Mouse (Mus musculus): ENCODE measurements around the gene Foxp1. TPM values are rescaled to one million over a fixed set of nuclear protein-coding genes. Genes with fewer than 3 reads are reported as not detected.

Gene Foxp1
- polyA plus RNA-seq, 1 experiment, result 68.1 TPM

- DNase-seq (ENCODE audit: low read depth), result no peak
- TF ChIP-seq CTCF (IDR thresholded peaks at IDR 0.05; ENCODE audit: borderline replicate concordance, extremely low read depth, insufficient read depth, insufficient read length) (no peak), POLR2A (IDR thresholded peaks at IDR 0.05; ENCODE audit: borderline replicate concordance, extremely low read depth, insufficient read depth, insufficient read length, poor library complexity, severe bottlenecking) (no peak)
These were observed 280.7 kb downstream of the Foxp1 start for GRCm38 (mm10) chr6:99241625-99242395.

- TF ChIP-seq POLR2A (IDR thresholded peaks at IDR 0.05; ENCODE audit: borderline replicate concordance, extremely low read depth, insufficient read depth, insufficient read length, poor library complexity, severe bottlenecking) (no peak), CTCF (IDR thresholded peaks at IDR 0.05; ENCODE audit: borderline replicate concordance, extremely low read depth, insufficient read depth, insufficient read length) (no peak)
- DNase-seq (ENCODE audit: low read depth), result no peak
These were observed 281.8 kb downstream of the Foxp1 start for GRCm38 (mm10) chr6:99240764-99241163.

GRCm38 (mm10) chr6:99235588-99235987, 286.9 kb downstream of the Foxp1 start:
- TF ChIP-seq POLR2A (IDR thresholded peaks at IDR 0.05; ENCODE audit: borderline replicate concordance, extremely low read depth, insufficient read depth, insufficient read length, poor library complexity, severe bottlenecking), result no peak
- TF ChIP-seq CTCF (IDR thresholded peaks at IDR 0.05; ENCODE audit: borderline replicate concordance, extremely low read depth, insufficient read depth, insufficient read length), result no peak
- DNase-seq (ENCODE audit: low read depth), result no peak

- TF ChIP-seq POLR2A (IDR thresholded peaks at IDR 0.05; ENCODE audit: borderline replicate concordance, extremely low read depth, insufficient read depth, insufficient read length, poor library complexity, severe bottlenecking) (no peak), CTCF (IDR thresholded peaks at IDR 0.05; ENCODE audit: borderline replicate concordance, extremely low read depth, insufficient read depth, insufficient read length) (no peak)
- DNase-seq (ENCODE audit: low read depth), result peak; percentile 67
These were observed 289.1 kb downstream of the Foxp1 start for GRCm38 (mm10) chr6:99233411-99233810.

GRCm38 (mm10) chr6:99228336-99228870, 294.1 kb downstream of the Foxp1 start:
- no peak for DNase-seq (ENCODE audit: low read depth)
- TF ChIP-seq POLR2A (IDR thresholded peaks at IDR 0.05; ENCODE audit: borderline replicate concordance, extremely low read depth, insufficient read depth, insufficient read length, poor library complexity, severe bottlenecking), result no peak
- no peak for TF ChIP-seq CTCF (IDR thresholded peaks at IDR 0.05; ENCODE audit: borderline replicate concordance, extremely low read depth, insufficient read depth, insufficient read length)

- no peak for TF ChIP-seq POLR2A (IDR thresholded peaks at IDR 0.05; ENCODE audit: borderline replicate concordance, extremely low read depth, insufficient read depth, insufficient read length, poor library complexity, severe bottlenecking)
- no peak for TF ChIP-seq CTCF (IDR thresholded peaks at IDR 0.05; ENCODE audit: borderline replicate concordance, extremely low read depth, insufficient read depth, insufficient read length)
- no peak for DNase-seq (ENCODE audit: low read depth)
These were observed 301.4 kb downstream of the Foxp1 start for GRCm38 (mm10) chr6:99221147-99221546.

GRCm38 (mm10) chr6:99220472-99220871, 302.0 kb downstream of the Foxp1 start:
- no peak for TF ChIP-seq CTCF (IDR thresholded peaks at IDR 0.05; ENCODE audit: borderline replicate concordance, extremely low read depth, insufficient read depth, insufficient read length)
- no peak for TF ChIP-seq POLR2A (IDR thresholded peaks at IDR 0.05; ENCODE audit: borderline replicate concordance, extremely low read depth, insufficient read depth, insufficient read length, poor library complexity, severe bottlenecking)
- DNase-seq (ENCODE audit: low read depth), result no peak

GRCm38 (mm10) chr6:99217846-99218245, 304.7 kb downstream of the Foxp1 start:
- no peak for DNase-seq (ENCODE audit: low read depth)
- TF ChIP-seq POLR2A (IDR thresholded peaks at IDR 0.05; ENCODE audit: borderline replicate concordance, extremely low read depth, insufficient read depth, insufficient read length, poor library complexity, severe bottlenecking) (no peak), CTCF (IDR thresholded peaks at IDR 0.05; ENCODE audit: borderline replicate concordance, extremely low read depth, insufficient read depth, insufficient read length) (no peak)

GRCm38 (mm10) chr6:99217155-99217554, 305.4 kb downstream of the Foxp1 start:
- no peak for DNase-seq (ENCODE audit: low read depth)
- TF ChIP-seq CTCF (IDR thresholded peaks at IDR 0.05; ENCODE audit: borderline replicate concordance, extremely low read depth, insufficient read depth, insufficient read length) (no peak), POLR2A (IDR thresholded peaks at IDR 0.05; ENCODE audit: borderline replicate concordance, extremely low read depth, insufficient read depth, insufficient read length, poor library complexity, severe bottlenecking) (no peak)

GRCm38 (mm10) chr6:99212461-99212860, 310.1 kb downstream of the Foxp1 start:
- no peak for TF ChIP-seq POLR2A (IDR thresholded peaks at IDR 0.05; ENCODE audit: borderline replicate concordance, extremely low read depth, insufficient read depth, insufficient read length, poor library complexity, severe bottlenecking)
- TF ChIP-seq CTCF (IDR thresholded peaks at IDR 0.05; ENCODE audit: borderline replicate concordance, extremely low read depth, insufficient read depth, insufficient read length), result no peak
- DNase-seq (ENCODE audit: low read depth), result no peak

- no peak for TF ChIP-seq CTCF (IDR thresholded peaks at IDR 0.05; ENCODE audit: borderline replicate concordance, extremely low read depth, insufficient read depth, insufficient read length)
- no peak for TF ChIP-seq POLR2A (IDR thresholded peaks at IDR 0.05; ENCODE audit: borderline replicate concordance, extremely low read depth, insufficient read depth, insufficient read length, poor library complexity, severe bottlenecking)
- DNase-seq (ENCODE audit: low read depth), result no peak
These were observed 310.7 kb downstream of the Foxp1 start for GRCm38 (mm10) chr6:99211663-99212333.

All from brain, embryonic 14.5 days (tissue).